Mouse (Mus musculus) right cerebral cortex, postnatal 10 days (tissue): Measurements from ENCODE around the gene Pdlim7.

ENCODE experiments used
- DNase-seq, 2 experiments: peaks; one replicate each; pipeline ENCODE4 v3.0.0; 2021; ENCODE audit warnings: low spot score in 2 of 2

Gene Pdlim7

DNA sequence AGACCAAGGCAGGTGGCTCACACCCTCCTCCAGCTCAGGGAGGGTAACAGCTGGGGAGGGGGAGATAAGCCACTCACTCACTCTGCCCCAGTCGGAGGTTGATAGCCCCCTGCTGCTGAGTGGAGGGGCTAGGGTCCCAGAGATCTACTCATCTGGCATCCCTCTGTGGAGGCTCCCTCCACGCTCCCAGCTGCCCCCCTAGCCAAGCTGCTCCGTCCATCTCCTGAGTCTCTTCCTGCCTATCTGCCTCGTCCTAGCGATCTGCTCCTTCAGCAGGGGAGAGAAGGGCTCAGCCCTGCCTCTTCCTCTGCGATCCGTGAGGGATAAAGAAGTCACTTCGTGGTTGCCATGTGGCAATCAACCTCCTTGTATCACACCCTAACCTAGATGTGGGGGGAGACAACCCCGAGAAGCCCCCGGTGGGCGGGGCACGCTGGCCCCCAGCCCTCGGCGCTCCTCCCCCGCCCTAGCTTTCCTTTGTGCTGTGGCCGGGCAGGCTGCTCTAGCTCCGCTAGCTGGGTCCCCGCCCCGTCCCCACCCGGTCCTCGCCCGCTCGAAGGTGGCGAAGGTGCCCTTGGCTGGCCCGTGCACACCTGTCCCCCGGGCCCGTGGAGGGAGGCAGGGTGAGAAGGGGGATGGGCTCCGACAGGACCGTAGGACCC lies 26.4 kb downstream of the Pdlim7 start:
- no peak for DNase-seq

DNA sequence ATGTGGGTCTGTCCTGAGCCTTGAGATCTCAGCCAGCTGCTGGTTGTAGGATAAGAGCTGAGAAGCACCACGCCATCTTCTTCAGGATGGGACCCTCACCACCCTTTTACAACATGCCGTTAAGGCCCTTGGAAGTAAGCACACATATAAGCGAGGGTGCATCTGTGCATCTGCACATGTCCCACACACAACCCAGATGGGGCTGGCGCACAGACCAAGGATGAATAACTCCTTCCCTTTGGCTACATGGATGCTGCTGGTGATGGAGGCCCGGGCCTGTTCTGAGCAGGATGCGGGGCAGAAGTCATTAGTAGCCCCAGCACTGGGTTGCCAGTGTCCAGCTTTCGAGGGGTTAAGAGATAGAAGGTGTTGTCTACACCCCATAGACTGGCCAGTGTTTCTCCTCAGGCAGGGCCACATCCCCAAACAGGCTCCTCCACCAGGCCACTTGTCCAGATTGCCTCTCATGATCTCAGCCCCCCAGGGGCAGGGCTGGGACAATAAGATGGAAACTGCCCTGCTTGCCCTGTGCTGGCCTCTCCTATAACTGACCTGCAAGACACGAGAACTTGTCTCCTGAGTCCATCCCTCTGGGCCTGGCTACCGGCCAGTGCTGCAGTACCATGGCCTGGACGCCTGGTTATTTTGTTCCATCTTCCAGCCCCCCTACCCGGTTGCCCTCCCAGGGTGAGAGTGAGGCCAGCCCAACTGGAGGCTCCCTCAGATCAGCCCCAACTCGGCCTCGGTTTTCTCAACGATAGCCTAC lies 27.3 kb downstream of the Pdlim7 start:
- no peak for DNase-seq

DNA sequence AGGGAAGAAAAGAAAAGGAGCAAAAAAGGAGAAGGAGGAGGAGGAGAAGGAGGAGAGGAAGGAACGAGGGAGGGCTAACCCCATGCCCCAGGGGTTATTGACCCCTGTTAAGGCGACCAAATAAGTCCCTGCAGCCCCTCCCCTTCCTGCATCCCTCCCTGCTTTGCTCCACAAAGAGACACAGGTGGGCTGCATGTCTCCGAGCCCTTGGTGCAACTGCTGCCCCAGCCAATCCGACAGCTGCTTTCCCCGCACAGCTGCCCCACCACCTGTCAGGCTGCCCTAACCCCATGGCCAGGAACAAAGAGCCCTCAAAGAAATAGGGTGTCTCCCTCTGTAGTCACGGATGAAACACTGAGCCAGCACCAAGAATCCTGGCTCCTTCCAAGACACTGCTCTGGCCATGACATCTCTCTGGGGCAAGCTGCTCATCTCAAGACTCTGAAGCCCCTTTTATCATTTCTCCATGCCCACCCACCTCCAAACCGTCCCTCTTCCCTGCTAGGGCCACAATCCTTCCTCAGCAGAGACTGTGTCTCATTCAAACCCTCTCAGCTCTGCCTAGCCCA lies 28.9 kb downstream of the Pdlim7 start:
- no peak for DNase-seq

DNA sequence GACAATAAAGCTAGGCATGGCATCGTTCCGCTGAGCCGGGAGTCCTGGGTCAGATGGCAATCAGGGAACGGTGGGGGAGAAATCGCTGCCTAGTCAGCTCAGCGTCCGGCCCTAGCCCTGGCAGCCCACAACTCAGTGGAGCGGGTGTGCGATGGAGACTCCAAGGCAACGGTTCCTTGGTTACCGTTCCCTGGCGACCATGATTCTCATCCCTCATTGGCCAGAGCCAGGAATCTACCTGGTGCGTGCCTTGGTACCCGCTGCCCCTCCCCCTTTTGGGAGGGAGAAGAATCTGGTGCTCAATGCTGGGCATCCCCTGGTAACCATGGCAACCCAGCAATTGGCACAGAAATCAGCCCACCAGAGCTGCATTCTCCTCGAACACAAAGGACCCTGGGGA lies 29.9 kb downstream of the Pdlim7 start:
- peak; percentile 98 to 99 for DNase-seq

DNA sequence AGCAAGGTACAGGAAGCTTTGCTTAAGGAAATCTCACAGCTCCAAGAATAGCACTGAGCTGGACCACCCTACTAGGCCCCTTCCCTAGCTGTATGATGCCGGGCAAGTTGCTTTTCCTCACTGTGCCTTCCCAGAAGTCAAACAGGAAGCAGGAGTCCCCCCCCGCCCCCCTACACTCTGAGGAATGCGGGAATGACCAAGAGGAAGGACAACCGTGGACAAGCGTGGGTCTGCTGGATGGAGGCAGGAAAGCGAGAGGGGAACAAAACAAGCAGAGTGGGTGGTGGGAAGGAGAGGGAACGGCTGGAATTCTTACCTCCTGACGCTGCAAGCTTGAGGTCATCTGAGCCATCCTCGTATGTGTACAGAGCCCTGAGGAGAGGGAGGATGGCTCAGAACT lies 30.4 kb downstream of the Pdlim7 start:
- DNase-seq, result no peak

DNA sequence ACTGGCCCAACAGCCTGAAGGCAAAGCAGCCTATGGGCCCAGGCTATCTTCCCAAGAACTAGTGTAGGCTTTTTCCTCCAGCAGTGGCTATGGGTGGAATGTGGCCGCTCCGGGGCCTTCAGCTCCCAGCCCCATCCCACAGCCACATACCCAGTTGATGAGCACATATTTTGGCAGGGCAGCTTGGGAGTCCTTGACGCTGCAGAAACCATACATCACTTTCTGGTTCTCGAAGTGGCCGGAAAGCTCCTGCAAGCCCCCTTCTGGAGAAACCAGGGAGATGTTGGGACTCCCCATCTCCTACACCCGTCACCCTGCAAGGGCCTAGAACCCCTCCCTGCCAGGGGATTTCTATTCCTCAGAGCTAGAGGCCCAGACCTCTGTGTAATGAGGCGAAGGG lies 30.9 kb downstream of the Pdlim7 start:
- no peak for DNase-seq

DNA sequence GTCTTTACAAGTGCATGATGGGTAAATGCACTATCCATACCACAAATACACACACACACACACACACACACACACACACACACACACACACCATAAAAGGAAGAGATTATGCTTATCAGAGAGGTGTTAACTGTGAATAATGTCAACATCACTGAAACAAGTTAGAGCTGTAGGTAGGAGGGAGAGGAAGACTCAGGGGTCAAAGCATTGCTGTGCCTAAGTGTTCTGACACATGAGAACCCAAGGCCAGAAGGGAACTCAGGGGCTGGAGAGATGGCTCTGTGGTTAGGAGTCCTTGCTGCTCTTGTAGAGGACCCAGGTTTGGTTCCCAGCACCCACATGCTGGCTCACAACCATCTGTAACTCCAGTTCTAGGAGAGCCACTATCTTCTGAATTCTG lies 33.5 kb downstream of the Pdlim7 start:
- DNase-seq, result no peak

DNA sequence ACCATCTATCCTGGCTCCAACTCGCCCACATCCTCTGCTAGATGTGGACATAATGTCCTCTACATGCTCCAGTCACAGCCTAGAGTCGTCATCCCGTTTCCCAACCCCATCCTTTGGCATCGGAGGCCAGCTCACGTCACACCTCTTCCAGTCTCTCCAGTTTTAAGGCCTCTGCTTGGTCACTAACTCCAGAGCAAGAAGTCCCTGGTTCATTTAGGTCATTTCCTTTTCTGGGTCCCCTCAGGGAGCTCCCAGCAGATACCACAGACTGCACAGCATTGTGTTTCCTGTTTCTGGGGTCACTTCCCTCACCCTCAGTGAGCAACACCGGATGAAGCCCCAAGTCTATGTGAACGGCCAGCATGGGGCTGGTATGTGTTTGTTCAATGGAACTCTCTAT lies 34.5 kb downstream of the Pdlim7 start:
- DNase-seq, result no peak

DNA sequence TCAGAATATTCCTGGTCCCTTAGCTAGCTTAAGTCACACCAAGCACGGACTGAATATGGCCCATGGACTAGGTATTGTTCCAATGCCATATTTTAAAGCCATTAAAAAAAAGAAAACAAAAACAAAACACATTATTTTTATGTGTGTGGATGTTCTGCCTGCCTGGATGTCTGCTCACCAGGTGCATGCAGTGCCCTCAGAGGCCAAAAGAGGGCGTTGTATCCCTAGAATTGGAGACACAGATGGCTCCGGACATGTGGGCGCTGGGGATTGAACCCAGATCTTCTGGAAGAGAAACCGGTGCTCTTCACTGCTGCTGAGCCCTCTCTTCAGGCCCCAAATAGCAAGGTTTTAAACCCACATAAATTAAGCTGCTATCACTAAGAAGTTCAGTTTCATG lies 35.4 kb downstream of the Pdlim7 start:
- no peak for DNase-seq

DNA sequence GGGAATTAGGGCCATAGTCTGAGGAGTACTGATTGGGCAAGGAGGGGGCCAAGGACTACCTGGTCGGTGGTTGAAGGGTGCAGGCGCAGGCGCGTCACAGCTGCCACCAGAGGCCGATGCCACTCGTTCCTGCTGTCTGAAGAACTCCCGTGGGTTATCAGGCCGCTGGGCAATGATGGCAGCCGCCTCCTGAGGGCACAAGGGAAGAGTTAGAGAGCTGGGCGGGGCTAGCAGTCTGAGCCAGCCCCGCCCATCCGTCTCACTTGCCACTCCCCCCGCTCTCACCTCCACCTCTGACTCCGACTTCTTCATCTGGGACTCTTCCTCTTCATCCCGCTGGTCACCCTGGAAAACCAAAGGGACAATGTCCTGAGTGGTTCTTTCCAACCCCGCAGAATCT lies 36.0 kb downstream of the Pdlim7 start:
- DNase-seq, result no peak

DNA sequence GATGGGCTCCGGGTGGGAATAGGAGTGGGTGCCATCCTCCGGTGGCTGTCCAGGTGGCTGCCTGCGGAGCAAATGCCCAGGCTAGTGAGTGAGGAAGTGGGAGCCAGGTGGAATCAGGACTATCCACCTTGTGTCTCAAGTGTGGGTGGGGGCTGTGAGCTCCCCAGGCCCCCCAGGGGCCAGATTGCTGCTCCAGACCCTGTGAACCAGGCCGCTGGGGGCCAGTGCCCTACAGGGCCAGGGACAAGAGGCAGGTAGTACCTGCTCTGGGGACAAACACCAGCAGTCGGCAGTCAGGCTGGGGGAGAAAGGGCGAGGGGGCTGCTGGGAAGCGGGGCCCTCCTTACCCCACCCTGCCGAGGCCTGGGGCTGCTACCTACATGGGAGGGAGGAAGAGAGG lies 37.2 kb downstream of the Pdlim7 start:
- DNase-seq, result no peak

DNA sequence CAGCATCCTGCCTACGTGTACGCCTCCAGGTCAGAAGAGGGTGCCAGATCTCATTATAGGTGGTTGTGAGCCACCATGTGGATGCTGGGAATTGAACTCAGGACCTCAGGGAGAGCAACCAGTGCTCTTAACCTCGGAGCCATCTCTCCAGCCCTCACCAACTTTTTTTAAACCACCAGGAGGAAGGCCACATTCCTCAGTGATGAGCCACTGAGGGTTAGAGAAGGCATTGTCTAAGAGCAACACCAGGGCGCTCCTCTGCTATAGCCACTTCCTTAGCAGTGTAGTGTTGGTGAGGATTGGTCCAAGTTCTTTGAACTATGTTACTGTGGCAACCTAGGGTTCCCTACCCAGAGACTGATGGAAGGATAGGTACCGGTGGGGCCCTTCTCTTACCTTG lies 37.7 kb downstream of the Pdlim7 start:
- DNase-seq, result no peak

DNA sequence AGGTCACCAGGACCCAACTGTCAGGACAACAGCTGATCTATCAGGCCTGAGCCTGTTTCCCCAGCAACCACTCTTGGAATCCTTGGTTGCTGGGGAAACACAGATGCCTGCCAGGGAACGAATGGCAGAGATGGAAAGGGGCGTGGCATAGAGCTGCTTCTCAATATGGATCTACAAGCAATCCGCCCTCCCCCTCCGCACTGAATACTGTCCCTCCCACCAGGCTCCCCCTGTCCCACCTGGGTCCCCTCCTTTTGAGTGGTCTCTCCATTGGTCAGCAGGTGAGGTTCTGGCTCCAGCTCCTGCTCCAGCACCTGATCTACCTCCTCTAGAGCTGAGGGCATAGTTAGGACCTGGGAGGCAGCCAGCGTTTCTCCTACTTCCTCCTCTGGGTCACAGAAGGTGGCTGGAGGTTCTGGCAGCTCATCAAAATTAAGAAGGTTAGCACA lies 38.8 kb downstream of the Pdlim7 start:
- DNase-seq, result peak; percentile 87 to 92

DNA sequence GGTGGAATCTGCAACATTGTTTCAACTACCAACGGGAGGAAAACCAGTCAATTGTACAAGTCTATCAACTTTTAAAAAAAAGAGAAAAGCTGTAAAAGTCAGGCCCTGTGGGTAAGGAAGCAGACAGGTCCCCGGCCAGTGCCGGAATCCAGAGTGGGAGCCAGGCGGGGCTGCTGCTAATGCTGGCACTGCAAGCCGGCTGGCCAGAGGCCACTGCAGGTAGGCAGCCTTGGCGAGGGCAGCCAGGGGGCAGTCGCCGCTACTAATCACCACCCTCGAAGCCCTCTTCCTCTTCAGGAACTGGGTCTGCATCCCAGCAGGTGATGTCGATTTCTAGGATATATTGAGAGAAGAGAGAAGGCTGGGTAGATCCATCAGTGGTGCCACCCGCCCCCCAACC lies 39.5 kb downstream of the Pdlim7 start:
- DNase-seq, result no peak

DNA sequence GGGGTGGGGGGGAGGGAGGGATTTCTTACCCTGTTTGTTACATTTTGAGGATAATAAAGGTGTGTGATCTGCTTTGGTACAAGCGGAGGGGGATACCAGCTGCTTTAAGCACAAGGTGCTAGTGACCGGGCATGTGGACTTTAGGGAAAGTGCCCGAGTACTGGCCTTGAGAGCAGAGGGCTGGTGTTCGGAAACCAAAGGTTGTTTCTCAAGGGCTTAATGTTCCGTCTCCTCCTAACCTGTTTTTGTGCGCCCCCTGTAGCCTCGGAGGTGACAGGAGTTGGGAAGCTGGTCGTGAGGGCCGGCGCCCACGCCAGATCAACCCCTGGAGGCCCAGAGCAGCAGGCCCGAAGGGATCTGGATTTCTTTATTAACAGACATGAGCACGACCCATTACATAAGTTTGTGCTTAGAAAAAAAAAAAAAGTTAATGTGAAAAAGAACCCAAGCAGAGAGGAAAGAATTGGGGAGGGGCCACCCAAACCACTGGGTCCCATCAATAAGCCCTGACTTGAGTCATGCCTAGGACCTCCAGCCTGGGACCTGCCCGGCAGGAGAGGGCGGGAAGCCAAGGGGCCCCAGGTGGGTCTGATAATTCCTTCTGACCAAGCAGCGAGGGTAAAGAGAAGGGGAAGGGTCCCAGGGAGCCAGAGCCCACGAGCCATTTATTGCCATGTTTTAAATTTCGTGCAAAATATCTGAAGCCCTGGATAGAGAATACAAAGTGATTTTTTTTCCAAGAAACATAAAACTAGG lies 40.2 kb downstream of the Pdlim7 start:
- no peak for DNase-seq

DNA sequence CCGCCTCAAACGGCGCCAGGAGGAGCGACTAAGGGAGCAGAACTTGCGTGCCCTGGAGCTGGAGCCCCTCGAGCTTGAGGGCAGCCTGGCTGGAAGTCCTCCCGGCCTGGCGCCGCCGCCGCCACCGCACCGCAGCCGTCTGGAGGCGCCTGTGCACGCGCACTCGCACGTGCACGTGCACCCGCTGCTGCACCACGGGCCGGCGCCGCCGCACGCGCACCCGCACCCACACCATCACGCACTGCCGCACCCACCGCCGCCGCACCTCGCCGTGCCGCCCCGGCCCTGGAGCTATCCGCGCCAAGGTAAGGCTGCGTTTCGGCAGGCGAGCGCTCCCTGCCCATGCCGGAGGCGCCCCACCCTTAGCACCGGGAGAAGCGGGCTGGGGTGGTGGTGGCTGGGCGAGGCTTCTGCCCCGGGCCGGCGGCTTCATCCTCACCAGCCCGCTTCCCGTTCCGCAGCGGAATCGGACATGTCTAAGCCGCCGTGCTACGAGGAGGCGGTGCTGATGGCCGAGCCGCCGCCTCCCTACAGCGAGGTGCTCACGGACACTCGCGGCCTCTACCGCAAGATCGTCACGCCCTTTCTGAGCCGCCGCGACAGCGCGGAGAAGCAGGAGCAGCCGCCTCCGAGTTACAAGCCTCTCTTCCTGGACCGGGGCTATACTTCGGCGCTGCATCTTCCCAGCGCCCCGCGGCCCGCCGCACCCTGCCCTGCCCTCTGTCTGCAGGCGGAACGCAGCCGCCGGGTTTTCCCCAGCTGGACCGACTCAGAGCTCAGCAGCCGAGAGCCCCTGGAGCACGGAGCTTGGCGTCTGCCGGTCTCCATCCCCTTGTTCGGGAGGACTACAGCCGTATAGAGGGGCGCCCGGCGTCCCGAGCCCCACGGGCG lies 41.1 kb downstream of the Pdlim7 start:
- DNase-seq, result peak; percentile 87 to 89

DNA sequence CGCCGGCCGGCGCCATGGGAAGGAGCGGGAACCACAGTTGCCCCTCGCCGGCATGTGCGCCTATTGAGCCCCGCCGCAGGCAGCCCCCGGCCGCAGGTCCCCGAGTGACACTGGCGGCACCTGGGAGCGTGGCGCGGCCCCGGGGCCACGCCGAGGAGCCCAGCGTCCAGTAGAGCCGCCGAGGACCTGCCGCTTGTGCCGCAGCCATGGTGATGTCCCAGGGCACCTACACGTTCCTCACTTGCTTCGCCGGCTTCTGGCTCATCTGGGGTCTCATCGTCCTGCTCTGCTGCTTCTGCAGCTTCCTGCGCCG lies 41.7 kb downstream of the Pdlim7 start:
- DNase-seq, result no peak

DNA sequence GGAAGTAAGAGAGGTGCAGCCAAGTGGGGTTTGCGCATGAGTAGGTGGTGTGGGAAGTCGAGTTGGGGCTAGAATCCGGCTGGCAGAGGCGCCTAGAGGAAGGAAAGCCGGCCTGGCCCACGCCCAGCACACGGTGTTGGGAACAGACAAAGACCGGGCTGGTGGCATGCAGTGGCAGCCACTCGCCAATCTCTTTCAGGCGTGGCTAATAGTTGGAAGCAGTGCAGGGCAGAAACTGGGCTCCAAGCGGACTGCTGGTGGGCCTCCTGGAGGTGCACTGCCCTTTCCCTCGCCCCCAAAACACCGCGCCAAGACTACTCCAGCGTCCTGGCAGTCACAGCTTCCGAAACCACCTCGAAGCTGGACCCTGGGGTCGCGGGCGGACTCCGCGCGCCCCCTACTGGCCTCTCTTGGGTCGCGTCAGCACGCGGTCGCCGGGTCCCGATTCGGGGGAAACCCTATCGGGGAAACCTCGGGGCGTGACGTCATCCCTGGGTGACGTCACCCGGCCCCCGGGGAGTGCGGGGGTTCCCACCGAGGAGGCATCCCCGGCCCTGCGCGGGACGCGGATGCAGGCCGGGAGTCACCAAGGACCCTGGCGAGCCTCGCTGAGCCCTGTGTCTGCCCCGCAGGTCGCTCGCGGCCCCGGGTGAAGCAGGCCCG lies 42.2 kb downstream of the Pdlim7 start:
- peak; percentile 90 to 91 for DNase-seq

DNA sequence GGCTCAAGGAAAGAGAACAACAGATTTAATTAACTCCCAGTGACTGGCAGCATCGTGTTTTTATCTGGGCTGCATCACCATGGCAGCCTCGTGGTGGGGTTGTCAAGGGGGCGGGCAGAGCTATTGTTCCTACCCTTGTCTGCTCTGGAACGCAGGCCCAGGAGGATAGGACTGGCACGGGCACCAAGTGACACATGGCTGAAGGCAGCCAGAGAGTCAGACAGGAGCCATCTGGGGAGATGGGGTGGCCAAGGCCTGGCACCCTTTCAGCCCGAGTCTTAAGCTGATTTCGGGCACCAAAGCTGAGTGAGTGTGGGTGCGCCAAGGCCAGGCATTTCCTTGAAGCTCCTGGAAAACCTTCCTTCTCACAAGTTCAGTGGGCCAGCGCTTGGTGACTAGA lies 43.1 kb downstream of the Pdlim7 start:
- peak; percentile 76 to 86 for DNase-seq

DNA sequence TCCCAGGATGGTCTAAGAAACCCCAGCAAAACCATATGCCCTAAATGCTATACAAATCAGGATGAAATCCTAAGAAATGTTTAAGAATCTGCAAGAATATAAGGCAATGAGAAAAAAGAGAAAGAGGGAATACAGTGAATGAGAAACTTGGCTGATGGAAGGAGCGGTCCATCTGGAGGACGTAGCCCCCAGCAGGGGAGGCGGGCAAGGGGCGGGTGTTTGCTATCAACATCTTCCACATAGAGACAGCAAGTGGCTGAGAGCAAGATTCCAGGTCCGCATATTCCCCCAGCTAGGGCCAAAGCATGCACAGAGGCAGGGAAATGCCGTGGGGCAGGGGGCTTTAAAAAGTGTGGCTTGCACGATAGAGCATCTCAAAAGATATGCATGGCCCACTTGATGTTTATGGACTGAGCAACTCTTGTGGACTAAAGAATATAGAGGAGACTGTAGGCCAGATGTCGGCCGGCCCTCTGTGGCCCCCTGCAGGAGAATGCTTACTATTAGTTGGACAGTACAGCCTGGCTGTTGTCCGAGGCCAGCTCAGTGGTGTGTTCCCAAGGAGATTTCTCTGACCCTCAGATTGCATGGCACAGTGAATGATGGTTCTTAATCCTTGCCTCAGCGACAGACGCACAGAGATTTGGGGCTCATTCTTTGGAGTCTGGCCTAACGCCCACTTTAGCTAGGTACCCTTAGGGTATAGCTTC lies 44.5 kb downstream of the Pdlim7 start:
- peak in 1 of 2 experiments; percentile 72 for DNase-seq
